Mouse (Mus musculus) kidney, adult 8-10 months (tissue): ENCODE measurements around the gene Ercc1.

Source experiments
- DNase-seq, 2 experiments: peaks; one replicate each; pipeline ENCODE4 v3.0.0; 2022

The Ercc1 gene

DNA sequence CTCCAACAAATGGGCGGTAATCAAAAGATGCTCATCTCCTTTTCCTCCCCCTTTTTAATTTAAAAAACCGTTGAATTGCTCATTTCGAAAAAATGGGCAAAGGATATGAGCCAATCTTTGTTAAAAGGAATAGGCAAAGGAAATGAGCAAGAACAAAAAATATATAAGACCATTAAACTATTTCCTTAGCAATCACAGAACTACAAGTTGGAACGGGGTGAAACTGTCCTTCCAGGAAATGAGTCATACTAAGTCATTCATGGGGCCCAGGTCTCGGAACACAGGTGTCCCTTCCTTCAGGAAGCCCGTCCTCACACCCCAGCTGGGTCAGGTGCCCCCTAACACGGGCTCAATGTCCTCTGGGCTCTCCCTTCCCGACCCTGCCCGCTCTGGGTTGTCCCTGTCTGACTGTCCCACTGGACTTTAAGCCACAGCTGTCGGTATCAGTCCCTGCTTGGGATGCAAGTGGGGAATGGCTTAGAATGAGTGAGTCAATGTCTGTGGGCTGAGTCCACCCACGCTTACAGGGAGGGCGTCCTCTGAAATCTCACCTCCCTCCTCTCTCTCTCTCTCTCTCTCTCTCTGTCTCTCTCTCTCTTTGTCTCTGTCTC, at the start of gene Ercc1:
Ercc1 (plus strand) TSS at position 542 of the 611 bp plus-strand sequence.
- DNase-seq = no peak

- peak; percentile 96 to 99 for DNase-seq
Measured at GRCm38 (mm10) chr7:19295503-19296185, 48.9 kb upstream of the Ercc1 start.

GRCm38 (mm10) chr7:19297034-19297433, 47.5 kb upstream of the Ercc1 start:
- DNase-seq = no peak

DNA sequence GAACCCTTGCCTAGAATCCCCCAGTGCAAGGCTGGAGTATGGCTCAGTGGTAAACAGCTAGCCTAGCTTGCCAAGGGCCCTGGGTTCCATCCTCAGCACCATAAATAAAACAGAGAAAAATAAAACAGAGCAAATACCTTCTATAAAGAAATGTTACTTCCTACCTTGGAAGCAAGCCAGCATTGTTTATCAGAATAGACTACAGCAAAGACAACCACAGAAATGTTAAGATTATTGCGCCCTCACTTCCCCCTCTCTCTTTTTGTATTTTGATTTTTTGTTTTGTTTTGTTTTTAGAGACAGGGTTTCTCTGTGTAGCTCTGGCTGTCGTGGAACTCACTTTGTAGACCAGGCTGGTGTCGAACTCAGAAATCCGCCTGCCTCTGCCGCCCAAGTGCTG, 46.8 kb upstream of the Ercc1 start:
- DNase-seq = no peak

DNA sequence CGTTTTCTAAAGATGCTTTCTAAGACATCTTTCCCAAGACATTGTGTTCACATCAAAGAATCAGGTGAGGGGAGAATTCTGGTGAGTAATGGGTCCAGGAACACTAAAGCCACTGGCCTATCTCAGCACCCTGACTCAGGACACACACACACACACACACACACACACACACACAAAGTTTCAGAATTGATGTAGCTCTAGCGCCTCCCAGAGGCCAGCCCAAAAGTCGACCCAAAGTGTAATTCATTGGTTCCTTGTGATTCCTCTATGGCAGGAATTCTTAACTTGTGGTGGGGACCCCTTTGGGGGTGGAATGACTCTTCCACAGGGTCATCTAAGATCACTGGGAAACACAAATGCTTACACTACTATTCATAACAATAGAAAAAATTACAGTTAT, 45.4 kb upstream of the Ercc1 start:
- no peak for DNase-seq

- DNase-seq = peak; percentile 78 to 80
Measured at GRCm38 (mm10) chr7:19300501-19301421, 43.8 kb upstream of the Ercc1 start.

- no peak for DNase-seq
Measured at GRCm38 (mm10) chr7:19301461-19302263, 42.9 kb upstream of the Ercc1 start.

DNA sequence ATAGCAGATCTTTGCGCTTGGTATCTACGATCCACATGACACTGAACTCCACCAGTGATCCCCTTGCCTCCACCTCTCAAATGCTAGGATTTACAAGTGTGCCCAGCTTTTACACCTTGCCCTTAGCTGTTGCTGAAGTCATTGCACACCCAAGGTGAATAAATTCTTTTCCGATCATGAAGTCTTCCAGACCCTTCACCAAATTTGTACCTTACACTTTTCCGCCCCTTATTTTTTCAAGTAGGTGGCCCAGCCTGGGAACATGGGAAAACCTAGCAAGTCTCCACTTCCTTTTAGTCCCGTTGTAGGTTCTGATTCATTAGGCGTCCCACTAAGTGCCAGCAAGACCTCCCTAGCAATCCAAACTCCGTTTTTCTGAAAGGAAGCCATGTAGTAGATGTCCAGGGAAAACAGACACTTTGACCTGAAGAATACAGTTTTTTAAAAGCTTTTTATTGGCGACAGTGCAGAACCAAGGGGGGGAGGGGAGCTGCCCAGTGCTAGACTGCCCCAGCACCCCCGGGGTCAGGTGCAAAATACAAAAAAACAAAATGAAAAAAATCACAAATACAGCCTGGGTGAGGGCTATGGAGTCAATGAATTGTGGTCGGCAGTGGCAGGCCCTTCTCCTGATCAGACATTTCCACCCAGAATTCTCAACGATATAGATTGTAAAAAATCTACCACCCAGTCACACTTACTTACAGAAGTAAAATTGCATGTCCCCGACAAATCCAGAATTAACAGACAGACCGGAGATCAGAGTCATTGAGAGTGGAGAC, 42.1 kb upstream of the Ercc1 start:
- no peak for DNase-seq

GRCm38 (mm10) chr7:19303046-19303305, 41.6 kb upstream of the Ercc1 start:
- no peak for DNase-seq

- peak; percentile 57 to 75 for DNase-seq
Measured at GRCm38 (mm10) chr7:19303770-19304169, 40.8 kb upstream of the Ercc1 start.

DNA sequence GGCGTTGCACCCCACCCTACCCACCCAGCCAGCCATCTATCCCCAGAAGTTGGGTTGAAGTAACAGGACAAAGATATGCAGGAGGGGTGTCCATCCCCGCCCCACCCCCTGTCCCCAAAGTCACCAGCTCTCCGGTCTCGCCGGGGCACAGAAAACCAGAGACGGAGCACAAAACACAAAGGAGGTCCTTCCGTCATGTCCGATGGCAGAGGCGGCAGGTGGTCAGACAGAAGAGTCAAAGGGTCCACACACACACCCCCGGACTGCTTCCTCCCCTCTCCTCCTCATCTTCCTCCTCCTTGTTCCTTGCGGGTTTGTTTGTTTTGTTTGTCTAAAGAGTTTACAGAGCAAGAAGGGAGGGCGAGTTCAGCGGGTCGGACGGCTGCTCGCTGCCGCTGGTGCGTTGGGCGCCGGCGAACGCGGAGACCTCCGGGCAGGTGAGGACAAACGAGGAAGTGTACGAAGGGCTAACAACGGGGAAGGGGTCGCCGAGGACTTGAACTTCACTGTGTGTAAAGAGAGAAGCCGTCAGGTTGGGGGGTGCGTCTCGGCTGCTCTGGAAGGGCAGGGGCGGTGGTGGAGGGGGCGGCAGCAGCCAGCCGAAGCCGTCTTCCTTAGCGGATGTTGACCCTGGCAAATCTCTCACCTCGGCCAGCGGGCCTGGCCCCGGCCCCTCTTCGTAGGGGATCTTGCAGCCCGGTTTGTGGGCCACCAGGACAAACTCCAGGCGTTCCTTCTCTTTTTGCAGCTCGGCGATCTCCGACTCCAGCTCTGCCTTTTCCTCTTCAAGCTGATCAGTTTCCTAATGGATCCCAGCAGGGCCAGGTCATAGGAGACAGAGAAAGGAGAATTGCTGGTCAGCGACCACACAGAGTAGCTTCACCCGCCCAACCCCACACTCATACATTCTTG, 39.8 kb upstream of the Ercc1 start:
- no peak for DNase-seq

DNA sequence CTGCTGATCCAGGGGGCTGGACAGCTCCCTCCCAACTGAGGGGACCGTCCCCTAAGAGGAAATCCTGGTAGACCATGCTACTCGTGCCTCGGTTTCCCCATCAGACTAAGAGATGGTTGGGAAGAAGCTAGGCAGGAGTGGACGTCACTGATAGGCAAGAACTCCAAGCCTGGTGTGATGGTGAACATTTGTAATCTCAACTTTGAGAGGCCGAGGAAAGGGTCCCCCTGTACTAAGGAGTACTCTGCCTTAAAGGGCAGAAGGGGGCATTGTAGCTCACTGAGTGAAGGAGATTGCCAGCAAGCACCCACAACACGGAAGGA, 39.2 kb upstream of the Ercc1 start:
- DNase-seq = no peak

GRCm38 (mm10) chr7:19305796-19306765, 38.5 kb upstream of the Ercc1 start:
- DNase-seq = no peak

GRCm38 (mm10) chr7:19306819-19307738, 37.5 kb upstream of the Ercc1 start:
- DNase-seq = no peak

- peak; percentile 77 for DNase-seq
Measured at GRCm38 (mm10) chr7:19307739-19308453, 36.7 kb upstream of the Ercc1 start.

DNA sequence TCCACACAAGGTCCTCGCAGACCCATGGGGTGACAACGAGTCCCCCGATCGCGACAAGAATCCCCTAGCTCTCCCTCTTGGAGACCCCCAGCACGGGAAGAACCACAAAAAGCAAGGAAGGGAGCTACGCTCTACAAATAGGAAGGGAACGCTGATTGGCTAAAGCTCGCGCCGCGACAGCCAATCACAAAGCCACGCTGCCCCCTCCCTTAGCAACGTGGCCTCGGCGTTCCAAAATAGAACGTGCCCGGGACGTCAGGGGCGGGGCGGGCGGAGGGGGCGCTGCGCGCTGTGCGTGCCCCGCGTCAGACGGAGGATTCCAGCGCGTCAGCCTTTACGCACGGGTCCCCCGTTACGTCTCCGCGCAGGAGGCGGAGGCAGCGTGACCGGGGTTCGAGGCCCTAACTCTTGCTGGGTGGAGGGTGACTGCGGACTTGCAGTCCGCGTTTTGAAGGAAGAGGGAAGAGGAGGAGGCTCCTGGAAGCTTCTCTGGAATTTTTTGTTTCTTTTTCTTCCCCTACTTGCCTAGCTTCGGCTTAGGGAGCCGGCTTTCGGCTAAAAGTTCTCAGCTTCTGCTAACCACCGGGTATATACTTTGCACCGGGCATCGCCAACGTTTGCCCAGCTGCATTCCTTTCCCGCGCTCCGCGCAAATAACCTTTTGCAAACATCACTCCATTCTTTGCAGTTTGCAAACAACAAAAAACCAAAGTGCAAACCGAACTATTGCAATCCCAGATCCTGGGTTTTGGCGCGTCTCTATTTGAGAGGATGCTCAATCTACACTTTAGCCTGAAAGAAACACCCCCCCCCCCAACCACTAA, 35.9 kb upstream of the Ercc1 start:
- peak; percentile 94 for DNase-seq

GRCm38 (mm10) chr7:19309278-19309883, 35.2 kb upstream of the Ercc1 start:
- no peak for DNase-seq
